Mouse (Mus musculus) right cerebral cortex, postnatal 4 days (tissue): ENCODE results near the gene Sipa1l3.

Source experiments
- DNase-seq: peaks from one replicate; pipeline ENCODE4 v3.0.0-alpha.2; 2022

The Sipa1l3 gene

DNA sequence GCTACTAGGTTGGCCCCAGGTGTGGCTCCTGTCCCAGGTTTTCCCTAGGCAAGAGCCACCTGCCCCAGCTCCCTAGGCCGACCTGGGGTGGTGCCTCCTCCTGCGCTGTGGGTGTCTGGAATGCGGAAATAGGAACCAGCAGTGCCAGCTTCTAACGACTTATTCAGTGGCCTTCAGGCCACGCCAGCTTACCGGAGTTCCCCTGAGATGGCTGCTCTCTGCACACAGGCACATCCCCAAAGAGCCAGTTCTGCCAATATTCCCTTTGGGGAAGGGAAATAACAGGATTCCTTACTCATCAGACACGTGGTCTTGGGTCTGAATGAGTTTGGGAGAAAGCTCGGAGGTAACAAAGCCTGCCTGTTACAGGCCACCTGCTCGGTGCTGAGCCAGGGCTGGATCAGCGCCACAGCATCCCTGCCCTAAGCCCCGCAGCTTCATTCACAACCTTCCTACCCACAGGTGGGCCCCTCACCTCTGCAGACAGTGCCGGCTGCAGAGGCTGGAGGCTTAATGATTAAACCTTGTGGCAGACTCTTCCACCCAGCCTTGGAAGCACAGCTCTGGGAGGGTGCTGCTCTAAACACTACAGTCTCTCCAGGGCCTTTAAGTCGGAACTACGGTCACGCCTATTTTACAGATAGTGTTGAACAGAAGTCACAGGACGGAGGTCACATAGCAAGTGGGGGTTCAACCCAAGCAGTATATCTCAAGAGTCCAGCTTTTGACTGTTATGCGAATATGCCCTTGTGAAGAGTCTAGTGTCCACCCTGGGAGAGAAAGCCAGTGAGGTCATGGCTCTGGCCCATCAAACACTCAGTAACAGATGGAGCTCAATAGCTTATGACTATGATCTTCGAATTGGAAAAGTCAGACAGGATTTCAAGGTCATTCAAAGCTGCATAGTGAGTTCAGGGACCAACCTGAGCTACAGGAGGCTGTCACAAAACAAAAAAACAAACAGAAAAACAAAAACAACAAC lies 12.8 kb downstream of the Sipa1l3 start:
- DNase-seq = no peak

GRCm38 (mm10) chr7:29504683-29505290 lies 13.7 kb downstream of the Sipa1l3 start:
- no peak for DNase-seq

GRCm38 (mm10) chr7:29503616-29504015 lies 14.8 kb downstream of the Sipa1l3 start:
- DNase-seq = no peak

GRCm38 (mm10) chr7:29501214-29501613 lies 17.2 kb downstream of the Sipa1l3 start:
- DNase-seq = no peak

GRCm38 (mm10) chr7:29499071-29499470 lies 19.4 kb downstream of the Sipa1l3 start:
- no peak for DNase-seq

- DNase-seq = no peak
These were observed 21.4 kb downstream of the Sipa1l3 start for GRCm38 (mm10) chr7:29496953-29497590.

DNA sequence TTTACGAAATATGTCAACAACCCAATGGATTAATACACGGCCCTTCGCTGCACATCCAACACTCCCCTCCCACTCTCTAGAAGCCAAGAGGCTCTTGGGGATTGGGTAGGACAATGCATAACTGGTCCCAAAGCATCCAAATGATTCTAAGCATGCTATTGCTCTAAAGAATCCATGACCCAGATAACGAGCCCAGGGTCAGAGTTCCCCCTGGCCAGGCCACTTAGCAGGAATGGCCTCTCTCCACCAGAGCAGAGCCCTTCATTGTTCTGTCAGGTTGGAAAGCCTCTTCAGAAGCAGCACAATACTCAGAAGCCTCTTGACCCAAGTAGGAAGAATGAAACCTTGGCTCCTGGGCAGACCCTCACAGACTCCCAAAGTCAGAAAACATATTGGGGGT lies 22.1 kb downstream of the Sipa1l3 start:
- DNase-seq = no peak

- no peak for DNase-seq
These were observed 22.6 kb downstream of the Sipa1l3 start for GRCm38 (mm10) chr7:29495880-29496279.

DNA sequence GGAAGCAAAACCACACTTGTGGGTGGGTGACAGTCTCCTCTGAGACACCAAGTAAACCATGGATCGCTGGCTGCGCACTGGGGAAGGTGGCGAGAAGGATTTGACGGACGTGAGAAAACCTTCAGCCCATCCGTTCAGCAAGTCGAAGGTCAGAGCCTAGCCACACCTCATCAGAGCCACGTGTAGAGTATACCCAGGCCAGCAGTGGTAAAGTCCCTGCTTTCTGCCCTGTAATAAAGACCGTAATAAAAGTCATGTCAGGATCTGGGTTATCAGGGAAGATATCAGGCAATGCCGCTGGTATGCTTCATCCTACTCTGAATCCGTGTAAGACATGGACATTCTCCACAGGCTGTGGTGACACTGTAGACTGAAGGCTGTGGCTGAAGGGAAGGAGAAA lies 23.6 kb downstream of the Sipa1l3 start:
- DNase-seq = no peak

GRCm38 (mm10) chr7:29494015-29494414 lies 24.4 kb downstream of the Sipa1l3 start:
- DNase-seq = no peak

DNA sequence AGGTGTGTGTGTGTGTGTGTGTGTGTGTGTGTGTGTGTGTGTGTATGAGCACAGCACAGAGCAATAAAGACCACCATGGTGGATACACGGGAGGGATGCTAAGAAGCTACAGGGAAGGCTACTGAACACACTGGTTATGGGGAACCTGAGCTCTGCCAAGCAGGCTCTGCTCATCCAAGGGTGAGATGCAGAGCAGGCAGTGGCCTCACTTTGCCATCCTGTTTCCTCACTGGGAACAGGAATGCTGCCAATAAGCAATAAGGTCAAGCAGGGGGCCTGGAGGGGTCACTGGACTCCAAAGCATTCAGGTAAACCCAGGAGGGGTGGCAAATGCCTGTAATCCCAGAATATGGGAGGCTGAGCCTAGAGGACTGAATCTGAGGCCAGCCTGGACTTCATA lies 25.4 kb downstream of the Sipa1l3 start:
- DNase-seq = no peak

DNA sequence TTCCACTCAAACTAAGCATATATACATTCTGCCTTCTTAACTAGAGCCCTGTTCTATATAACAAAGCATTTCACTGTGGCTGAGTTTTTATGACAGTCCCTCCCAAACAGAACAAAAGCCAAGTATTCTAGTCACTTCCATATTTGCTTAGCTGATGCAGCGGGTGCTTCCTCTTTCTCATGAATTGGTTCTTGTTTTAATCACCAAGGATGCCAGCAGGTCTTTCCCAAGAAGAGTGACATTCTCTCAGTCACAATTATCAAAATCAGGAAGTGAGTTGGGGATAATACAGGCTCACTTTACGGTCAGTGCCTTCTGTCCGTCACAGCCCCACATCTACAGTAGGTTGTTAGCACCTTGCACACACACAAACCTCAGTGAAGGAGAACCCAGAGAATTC lies 26.6 kb downstream of the Sipa1l3 start:
- DNase-seq = no peak

DNA sequence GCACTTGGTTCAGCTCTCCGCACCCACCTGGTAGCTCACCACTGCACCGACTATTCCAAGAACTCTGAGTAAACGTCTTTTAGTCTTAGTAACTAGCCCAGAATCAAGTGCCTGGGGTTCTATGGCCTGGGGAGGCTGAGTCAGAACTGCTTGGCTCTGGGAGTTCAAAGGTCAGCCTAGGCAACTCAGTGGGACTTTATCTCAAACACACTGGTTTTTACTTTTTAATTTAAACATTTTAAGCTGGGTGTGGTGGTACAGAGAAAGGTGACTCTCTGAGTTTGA lies 27.0 kb downstream of the Sipa1l3 start:
- DNase-seq = no peak

DNA sequence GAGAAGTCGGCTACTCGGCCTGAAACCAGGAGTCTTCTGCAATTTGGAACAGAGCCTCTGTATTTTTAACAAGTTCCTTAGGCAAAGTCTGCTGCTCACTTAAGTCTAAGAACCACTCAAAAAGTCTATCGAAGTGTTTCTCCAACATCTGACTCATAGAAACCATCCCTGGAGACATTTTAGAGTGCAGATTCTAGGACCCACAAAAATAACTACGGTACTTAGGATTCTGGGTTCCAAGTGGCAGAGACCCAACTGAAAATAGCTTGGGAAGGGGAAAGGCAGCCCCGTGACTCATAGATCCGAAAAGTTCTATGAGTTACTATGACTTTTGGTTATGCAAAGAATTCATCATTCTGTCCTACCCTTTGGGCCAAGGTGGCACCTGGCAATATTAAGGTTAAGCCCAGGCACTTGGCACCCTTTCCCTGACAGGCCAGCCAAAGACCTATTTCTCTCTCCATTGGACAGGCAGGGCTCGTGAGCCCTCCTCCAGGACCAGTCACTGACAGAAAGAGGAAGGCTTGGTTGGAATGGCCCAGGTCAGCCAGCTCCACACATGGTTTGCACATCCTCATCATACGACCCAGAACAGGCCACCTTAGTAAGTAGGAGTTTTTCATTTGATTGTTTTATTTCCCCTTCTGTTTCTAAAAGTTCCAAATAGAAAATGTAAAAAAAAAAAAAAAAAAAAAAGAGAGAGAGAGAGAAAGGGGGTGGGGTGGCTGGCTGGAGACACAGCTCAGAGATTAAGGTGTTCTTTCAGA lies 27.6 kb downstream of the Sipa1l3 start:
- DNase-seq = no peak

- DNase-seq = no peak
These were observed 28.6 kb downstream of the Sipa1l3 start for GRCm38 (mm10) chr7:29489851-29490250.

DNA sequence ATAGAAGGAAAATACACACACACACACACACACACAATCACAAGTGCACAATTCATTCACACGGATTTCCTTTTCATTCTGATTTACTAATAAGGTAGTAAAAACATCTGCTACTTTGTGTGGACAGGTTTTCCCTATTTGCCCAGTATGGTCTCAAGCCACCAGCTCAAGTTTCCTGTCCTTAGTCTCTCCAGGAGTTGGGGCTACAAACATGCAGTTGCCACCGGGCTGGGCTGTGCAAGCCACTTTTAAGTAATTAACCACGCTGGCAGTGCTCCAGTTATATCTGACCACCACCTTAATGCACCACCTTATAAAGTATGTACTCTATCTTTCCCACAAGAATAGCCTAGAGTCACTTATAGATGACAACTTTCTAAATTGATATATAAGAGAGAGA lies 29.1 kb downstream of the Sipa1l3 start:
- DNase-seq = no peak

GRCm38 (mm10) chr7:29486753-29487152 lies 31.7 kb downstream of the Sipa1l3 start:
- no peak for DNase-seq

DNA sequence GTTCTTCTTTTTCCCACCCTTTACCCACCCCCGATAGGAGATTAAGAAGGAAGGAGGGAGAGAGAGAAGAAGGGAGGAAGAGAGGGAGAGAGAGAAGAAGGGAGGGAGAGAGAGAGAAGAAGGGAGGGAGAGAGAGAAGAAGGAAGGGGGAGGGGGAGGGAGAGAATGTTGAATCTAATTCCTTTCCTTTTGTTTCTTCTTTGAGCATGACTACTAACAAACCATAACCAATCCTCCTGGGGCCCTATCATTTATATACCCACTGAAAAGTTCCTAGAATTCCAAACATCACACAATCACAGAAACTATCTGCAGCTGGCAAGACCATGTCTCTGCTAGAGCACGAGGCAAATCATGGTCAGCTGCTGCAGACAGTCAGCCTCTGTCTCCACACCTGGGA lies 32.7 kb downstream of the Sipa1l3 start:
- no peak for DNase-seq

- DNase-seq = no peak
These were observed 34.9 kb downstream of the Sipa1l3 start for GRCm38 (mm10) chr7:29483556-29483955.

DNA sequence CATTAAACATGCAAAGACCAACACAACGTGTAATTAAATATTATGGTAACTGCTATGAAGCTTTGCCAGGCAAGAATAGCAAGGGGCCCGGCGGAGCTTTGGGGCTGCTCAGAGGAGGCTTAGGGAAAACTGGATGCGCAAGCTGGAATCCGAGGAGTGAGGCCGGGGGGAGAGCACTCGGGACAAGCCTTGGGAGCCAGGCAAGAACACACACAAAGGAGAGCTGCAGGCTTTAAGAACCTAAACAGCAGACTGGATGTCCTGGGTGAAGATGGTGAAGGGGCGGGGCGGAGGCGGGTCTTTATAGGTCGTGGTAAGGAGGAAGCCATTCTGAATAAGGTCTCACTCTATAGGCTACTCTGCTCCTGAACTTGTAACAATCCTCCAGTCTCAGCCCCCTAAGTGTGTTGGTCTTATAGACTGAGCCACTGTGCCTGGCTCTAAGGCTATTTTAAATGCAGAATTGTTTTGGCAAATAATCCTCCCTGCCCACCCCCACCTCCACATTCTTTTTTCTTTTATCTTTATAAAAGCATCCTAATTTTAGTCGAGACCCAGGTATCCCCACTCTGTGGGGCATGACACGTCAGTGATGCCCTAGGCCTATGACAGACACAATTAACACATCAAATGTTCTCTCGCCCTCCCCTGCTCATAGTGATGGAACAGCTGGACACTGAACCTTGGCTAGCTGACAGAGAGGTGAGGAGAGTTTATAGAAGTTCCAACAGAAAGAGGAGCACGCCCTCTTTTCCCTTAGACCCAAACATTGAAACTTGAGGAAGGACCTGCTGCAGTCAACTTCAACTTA lies 36.9 kb downstream of the Sipa1l3 start:
- no peak for DNase-seq

- no peak for DNase-seq
These were observed 37.7 kb downstream of the Sipa1l3 start for GRCm38 (mm10) chr7:29480590-29481344.

GRCm38 (mm10) chr7:29480183-29480582 lies 38.3 kb downstream of the Sipa1l3 start:
- DNase-seq = no peak
